Mouse (Mus musculus) forebrain, postnatal 0 days (tissue): ENCODE results near the gene Lmnb2. TPM values are rescaled to one million over a fixed set of nuclear protein-coding genes. Genes with fewer than 3 reads are reported as not detected.

Experiments used
- ATAC-seq: fragments of 200-750 bp; cut with Nextera tagmentation; 2 replicates; pipeline ENCODE4 v1.8.0; 2017; ENCODE audit warnings: mild to moderate bottlenecking, moderate library complexity
- DNase-seq: peaks from one replicate; pipeline ENCODE4 v3.0.0-alpha.2; 2015
- H3K27ac ChIP-seq: fragments of 300-500 bp; sonication (generic); 2 replicates; pipeline ENCODE4 v1.5.1; 2014; ENCODE audit warnings: low read depth, mild to moderate bottlenecking, antibody characterized with exemption, low read length, moderate library complexity, mixed read lengths
- H3K27me3 ChIP-seq: fragments of 300-500 bp; sonication (generic); 2 replicates; pipeline ENCODE4 v1.6.1; 2014; ENCODE audit warnings: mild to moderate bottlenecking, low read length, mixed read lengths; ENCODE audit not compliant: insufficient read depth
- H3K36me3 ChIP-seq: fragments of 300-500 bp; sonication (generic); 2 replicates; pipeline ENCODE4 v1.6.1; 2014; ENCODE audit warnings: mild to moderate bottlenecking, moderate library complexity; ENCODE audit not compliant: insufficient read depth
- H3K4me1 ChIP-seq: fragments of 300-500 bp; sonication (generic); 2 replicates; pipeline ENCODE4 v1.6.1; 2014; ENCODE audit warnings: antibody characterized with exemption; ENCODE audit not compliant: insufficient read depth
- H3K4me2 ChIP-seq: fragments of 300-500 bp; sonication (generic); 2 replicates; pipeline ENCODE4 v1.6.1; 2014; ENCODE audit warnings: low read depth, mild to moderate bottlenecking, moderate library complexity
- H3K4me3 ChIP-seq: fragments of 300-500 bp; sonication (generic); 2 replicates; pipeline ENCODE4 v1.5.1; 2014; ENCODE audit warnings: low read depth, low read length, mixed read lengths
- H3K9ac ChIP-seq: fragments of 300-500 bp; sonication (generic); 2 replicates; pipeline ENCODE4 v1.6.1; 2014; ENCODE audit warnings: mild to moderate bottlenecking
- H3K9me3 ChIP-seq: fragments of 300-500 bp; sonication (generic); 2 replicates; pipeline ENCODE4 v1.6.1; 2016; ENCODE audit warnings: low read length
- CTCF ChIP-seq: sonication (generic); IDR thresholded peaks from 2 replicates; pipeline ENCODE4 v1.5.1; 2016; ENCODE audit warnings: antibody characterized with exemption, control low read depth, low read depth
- WGBS: fragments of 180-500 bp; shearing (Covaris S2); extraction: QIAGEN DNeasy Blood & Tissue Kit; methylation state at CpG from one replicate; pipeline ENCODE4 v1.1.7; 2014; 5-methylcytosine and 5-hydroxymethylcytosine counted together
- polyA plus RNA-seq: library from polyadenylated mRNA; unstranded; fragments of >200 nt; fragmentation: Nextera tagmentation; extraction: Ambion mirVana; gene quantifications from 2 replicates; pipeline ENCODE4 v1.2.1, GENCODE M21; 2015
- total RNA-seq: library from RNA; depleted of rRNA; stranded (reverse); fragments of >200 nt; gene quantifications from 2 replicates; pipeline ENCODE4 v1.2.3, GENCODE M21; 2014; rRNA removed

Lmnb2 gene
- total RNA-seq (46.1 and 46.5 TPM in 2 replicates), polyA plus RNA-seq (22.1 and 24.5 TPM in 2 replicates)

DNA sequence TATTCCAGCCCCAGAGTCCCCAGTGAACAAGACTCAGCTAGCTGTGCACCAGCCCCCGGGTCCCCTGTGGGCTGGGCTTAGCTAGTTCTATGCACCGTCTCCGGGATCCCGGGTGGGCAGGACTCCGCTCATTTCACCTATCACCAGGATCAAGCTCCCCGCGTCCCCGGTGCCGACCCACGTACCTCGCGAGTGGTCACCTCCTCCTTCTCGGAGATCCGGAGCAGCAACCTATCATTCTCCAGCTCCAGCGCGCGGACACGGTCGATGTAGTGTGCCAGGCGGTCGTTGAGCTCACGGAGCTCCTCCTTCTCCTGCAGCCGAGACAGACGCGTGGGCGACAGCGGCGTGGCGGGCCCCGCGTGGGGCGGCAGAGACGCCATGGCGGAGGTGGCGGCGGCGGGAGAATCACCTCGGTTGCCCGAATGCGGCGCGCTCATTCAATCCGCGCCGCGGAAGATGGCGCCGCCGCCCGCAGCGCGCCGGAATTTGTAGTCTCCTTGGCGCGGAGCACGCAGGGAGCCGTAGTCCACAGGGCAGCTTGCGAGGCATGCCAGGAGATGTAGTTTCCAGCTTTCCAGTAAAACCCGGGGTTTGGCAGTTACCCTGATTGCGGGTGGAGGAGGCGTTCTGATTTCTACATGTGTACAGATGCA, at the start of gene Lmnb2:
TSS of gene Lmnb2 (minus strand) at position 467 of the 656 bp plus-strand sequence.
- peak; percentile 41 for TF ChIP-seq CTCF
- H3K4me3 ChIP-seq: peak within 1 kb of the TSS; percentile 57
- 0 out of 2 replicates have a peak, but pooled peaks cover 6% of the 10 kb centered on the region for H3K4me1 ChIP-seq
- no peaks in the 10 kb centered on the region for H3K9me3 ChIP-seq
- no peaks in the 10 kb centered on the region for H3K27me3 ChIP-seq
- peak within 1 kb of the TSS; percentile 88 for H3K4me2 ChIP-seq
- peak within 1 kb of the TSS; percentile 51 for H3K27ac ChIP-seq
- H3K9ac ChIP-seq: peak within 1 kb of the TSS; percentile 66
- peaks cover 7% of the 10 kb centered on the region; the same call in 1 of the 2 replicates for H3K36me3 ChIP-seq
- DNase-seq (peak; percentile 93), ATAC-seq (peak; percentile 94)
- 3% methylated on average over 58 of the region's 61 CpGs for WGBS

GRCm38 (mm10) chr10:80967101-80967656, 49.1 kb upstream of the Lmnb2 start:
- Histone ChIP-seq H3K4me1 (no peaks in the 10 kb centered on the region), H3K27ac (no peak overlapping the region), H3K9me3 (no peaks in the 10 kb centered on the region), H3K4me3 (no peak overlapping the region), H3K36me3 (no peaks in the 10 kb centered on the region), H3K4me2 (no peak overlapping the region), H3K27me3 (no peaks in the 10 kb centered on the region), H3K9ac (no peak overlapping the region)
- DNase-seq: peak; percentile 35
- WGBS: 57% methylated on average over 3 of the region's 3 CpGs
- ATAC-seq: no peak
- no peak for TF ChIP-seq CTCF

GRCm38 (mm10) chr10:80966296-80966695, 48.3 kb upstream of the Lmnb2 start:
- ATAC-seq (no peak), DNase-seq (no peak)
- no peak overlapping the region for H3K27ac ChIP-seq
- no peaks in the 10 kb centered on the region for H3K27me3 ChIP-seq
- H3K36me3 ChIP-seq: no peaks in the 10 kb centered on the region
- no peaks in the 10 kb centered on the region for H3K4me1 ChIP-seq
- no peak for TF ChIP-seq CTCF
- no peak overlapping the region for H3K4me2 ChIP-seq
- H3K4me3 ChIP-seq: no peak overlapping the region
- no peak overlapping the region for H3K9ac ChIP-seq
- 71% methylated on average over 12 of the region's 12 CpGs for WGBS
- no peaks in the 10 kb centered on the region for H3K9me3 ChIP-seq

DNA sequence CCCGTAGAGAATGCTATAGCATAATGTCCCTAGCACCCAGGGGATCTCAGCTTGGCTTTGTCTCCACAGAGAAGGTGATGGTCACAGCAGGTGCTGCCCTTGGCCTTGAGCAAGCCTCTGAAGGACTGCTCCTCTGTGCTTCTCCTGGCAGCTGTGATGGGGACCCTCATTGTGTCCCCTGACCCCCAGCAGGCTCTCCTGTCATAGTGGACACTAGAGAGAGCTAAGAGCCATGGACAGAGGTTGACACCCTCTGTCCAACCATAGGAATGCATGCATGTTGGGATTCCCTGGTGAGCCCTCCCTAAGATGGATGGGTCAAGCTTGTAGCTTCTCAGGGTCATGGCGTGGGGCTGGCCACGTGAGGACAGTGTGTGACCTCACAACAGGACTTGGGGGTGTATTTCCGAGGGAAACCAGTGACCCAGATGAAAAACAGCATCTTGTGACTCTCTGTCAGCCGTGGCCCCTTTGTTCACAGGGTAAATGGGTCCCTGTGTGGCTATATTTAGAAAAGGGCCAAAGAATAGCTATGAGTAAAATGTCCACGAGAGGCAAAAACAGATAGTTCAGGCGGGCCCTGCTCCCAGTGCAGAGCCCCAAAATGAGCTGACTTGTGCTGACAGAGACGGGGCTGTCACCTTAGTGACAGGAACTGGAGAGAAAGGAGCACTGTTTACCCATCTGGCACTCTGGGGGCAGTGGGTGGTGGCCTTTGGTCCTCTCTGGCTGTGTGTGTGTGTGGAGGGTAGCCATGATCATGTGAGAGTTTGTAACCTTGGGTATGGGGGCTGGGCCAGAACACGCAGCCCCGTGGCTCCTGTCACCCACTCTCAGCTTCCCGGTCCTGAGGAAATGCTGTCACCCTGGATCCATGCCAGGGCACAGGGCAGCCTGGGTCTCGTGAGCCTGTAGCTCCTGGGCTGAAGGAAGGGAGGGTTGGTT, 45.3 kb upstream of the Lmnb2 start:
- Histone ChIP-seq H3K4me1 (no peaks in the 10 kb centered on the region), H3K36me3 (no peaks in the 10 kb centered on the region), H3K9ac (no peak overlapping the region), H3K4me3 (no peak overlapping the region), H3K27me3 (no peaks in the 10 kb centered on the region), H3K4me2 (no peak overlapping the region), H3K9me3 (no peaks in the 10 kb centered on the region), H3K27ac (no peak overlapping the region)
- ATAC-seq: no peak
- no peak for DNase-seq
- 52% methylated on average over 12 of the region's 12 CpGs for WGBS
- no peak for TF ChIP-seq CTCF

DNA sequence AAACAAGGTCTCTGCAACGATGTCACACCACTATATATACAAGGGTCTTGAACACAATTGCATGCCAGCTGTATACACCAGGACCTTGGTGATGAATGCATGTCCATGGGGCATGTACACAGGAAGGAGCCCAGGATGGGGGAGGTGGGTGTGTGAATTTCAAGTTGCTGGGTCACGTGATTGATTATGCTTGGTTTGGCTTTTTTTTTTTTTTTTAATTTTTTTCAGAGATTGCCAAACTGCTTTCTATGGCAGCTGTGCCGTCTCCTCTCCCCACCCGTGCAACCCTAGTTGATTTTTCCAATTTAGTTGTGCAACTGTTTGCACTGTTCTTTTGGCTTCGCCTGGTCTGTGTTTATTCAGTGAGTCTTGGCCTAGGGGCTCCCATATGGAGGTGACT, 44.5 kb upstream of the Lmnb2 start:
- H3K4me1 ChIP-seq: no peaks in the 10 kb centered on the region
- H3K4me2 ChIP-seq: no peak overlapping the region
- no peak for TF ChIP-seq CTCF
- H3K4me3 ChIP-seq: no peak overlapping the region
- WGBS: 59% methylated on average over 5 of the region's 5 CpGs
- no peak for DNase-seq
- H3K9me3 ChIP-seq: no peaks in the 10 kb centered on the region
- no peaks in the 10 kb centered on the region for H3K27me3 ChIP-seq
- H3K9ac ChIP-seq: no peak overlapping the region
- no peaks in the 10 kb centered on the region for H3K36me3 ChIP-seq
- peak; percentile 26; the same call in 1 of the 2 replicates for ATAC-seq
- no peak overlapping the region for H3K27ac ChIP-seq

GRCm38 (mm10) chr10:80962051-80962472, 44.0 kb upstream of the Lmnb2 start:
- no peak for ATAC-seq
- H3K9me3 ChIP-seq: no peaks in the 10 kb centered on the region
- no peak overlapping the region for H3K4me3 ChIP-seq
- H3K27me3 ChIP-seq: no peaks in the 10 kb centered on the region
- DNase-seq: no peak
- no peak overlapping the region for H3K27ac ChIP-seq
- no peaks in the 10 kb centered on the region for H3K4me1 ChIP-seq
- no peak overlapping the region for H3K9ac ChIP-seq
- no peak for TF ChIP-seq CTCF
- 52% methylated on average over 10 of the region's 10 CpGs for WGBS
- no peaks in the 10 kb centered on the region for H3K36me3 ChIP-seq
- no peak overlapping the region for H3K4me2 ChIP-seq
